Comparison of ENCODE assay signal across 8 mouse cellular contexts in genomic region chr15:5184668-5185330, GRCm38 (mm10). TPM values are rescaled to one million over a fixed set of nuclear protein-coding genes. Genes with fewer than 3 reads are reported as not detected.
DNase-seq lines count a peak whose midpoint lies in the region; ATAC-seq and TF ChIP-seq lines count a peak whose summit lies in the region.

No protein-coding gene starts in this region.

- peak; percentile 65; the same call in 1 of the 2 replicates for ATAC-seq in forebrain, embryonic 15.5 days (replicated peaks)
- peak; percentile 60 for ATAC-seq in neural tube, embryonic 13.5 days (ENCODE audit: low read depth)

- TF ChIP-seq POLR2A in lung, adult 2 months (IDR thresholded peaks at IDR 0.05; ENCODE audit: borderline replicate concordance, extremely low read depth, low read depth, low read length): no peak

- peak overlapping the region; percentile 89 for H3K27ac ChIP-seq in forebrain, embryonic 15.5 days (replicated peaks)
- peak overlapping the region; percentile 90 for H3K27ac ChIP-seq in neural tube, embryonic 13.5 days (replicated peaks)

- no peak for TF ChIP-seq CTCF in lung, adult 2 months (IDR thresholded peaks at IDR 0.05; ENCODE audit: insufficient read depth, low read length)

- peaks cover 12% of the 10 kb centered on the region for H3K4me1 ChIP-seq in lung, adult 2 months (ENCODE audit: control insufficient read depth, insufficient read depth, low read length)
- H3K4me1 ChIP-seq in forebrain, embryonic 15.5 days: peaks cover 17% of the 10 kb centered on the region
- peaks cover 31% of the 10 kb centered on the region for H3K4me1 ChIP-seq in neural tube, embryonic 13.5 days (replicated peaks)

- no peaks in the 10 kb centered on the region for H3K9me3 ChIP-seq in forebrain, embryonic 15.5 days
- no peaks in the 10 kb centered on the region for H3K9me3 ChIP-seq in neural tube, embryonic 13.5 days

- H3K27me3 ChIP-seq in forebrain, embryonic 15.5 days: no peaks in the 10 kb centered on the region
- H3K27me3 ChIP-seq in neural tube, embryonic 13.5 days: no peaks in the 10 kb centered on the region

- no peaks in the 10 kb centered on the region for H3K36me3 ChIP-seq in forebrain, embryonic 15.5 days
- peaks cover 5% of the 10 kb centered on the region for H3K36me3 ChIP-seq in neural tube, embryonic 13.5 days

- peak overlapping the region; percentile 92 for H3K4me3 ChIP-seq in lung, adult 2 months (replicated peaks; ENCODE audit: extremely low read depth, low read depth, low read length)
- H3K4me3 ChIP-seq in forebrain, embryonic 15.5 days: peak overlapping the region; percentile 86
- H3K4me3 ChIP-seq in neural tube, embryonic 13.5 days: peak overlapping the region; percentile 90

- H3K4me2 ChIP-seq in forebrain, embryonic 15.5 days (replicated peaks): peak overlapping the region; percentile 56
- peak overlapping the region; percentile 83 for H3K4me2 ChIP-seq in neural tube, embryonic 13.5 days

- no peak for DNase-seq in lung, adult 2 months
- no peak for DNase-seq in lung, postnatal 14 days
- DNase-seq in NIH3T3 (ENCODE audit: low read depth): peak; percentile 15
- peak; percentile 8 to 11 for DNase-seq in kidney, postnatal 4 days
- no peak for DNase-seq in right cerebral cortex, postnatal 36 days (ENCODE audit: low spot score in 2 of 2)
- no peak for DNase-seq in gastrocnemius, adult 18-20 months (ENCODE audit: low spot score)

- H3K9ac ChIP-seq in forebrain, embryonic 15.5 days (replicated peaks): peak overlapping the region; percentile 78
- peak overlapping the region; percentile 87 for H3K9ac ChIP-seq in neural tube, embryonic 13.5 days

- WGBS in lung, adult 2 months: 40% methylated on average over 11 of the region's 11 CpGs
- WGBS in forebrain, embryonic 15.5 days: 41% methylated on average over 11 of the region's 11 CpGs
- WGBS in neural tube, embryonic 13.5 days: 39% methylated on average over 11 of the region's 11 CpGs

RNA-seq across cellular contexts. Expression of gene Ttc33, which starts 0.5 kb away (rescaled TPM):
- polyA plus RNA-seq in lung, adult 2 months (2012; rRNA removed): 3.6 and 8.0 TPM in 2 replicates
- 61.4 and 65.4 TPM in 2 replicates for polyA plus RNA-seq in forebrain, embryonic 15.5 days (2015; fragmentation: Nextera tagmentation; extraction: Ambion mirVana)
- polyA plus RNA-seq in neural tube, embryonic 13.5 days (2015; fragmentation: Nextera tagmentation; extraction: Ambion mirVana): 55.0 and 58.3 TPM in 2 replicates
- 10 to 100 TPM; 69.0 to 74.1 TPM for total RNA-seq in gastrocnemius, adult 18-20 months (2021)

RNA-seq across cellular contexts. Expression of gene Prkaa1, which starts 41.1 kb away (rescaled TPM):
- polyA plus RNA-seq in lung, adult 2 months (2012; rRNA removed): 4.3 and 7.6 TPM in 2 replicates
- 12.6 and 14.0 TPM in 2 replicates for polyA plus RNA-seq in forebrain, embryonic 15.5 days (2015; fragmentation: Nextera tagmentation; extraction: Ambion mirVana)
- polyA plus RNA-seq in neural tube, embryonic 13.5 days (2015; fragmentation: Nextera tagmentation; extraction: Ambion mirVana): 16.1 and 18.6 TPM in 2 replicates
- 10 to 100 TPM; 10.2 to 10.8 TPM for total RNA-seq in gastrocnemius, adult 18-20 months (2021)

RNA-seq across cellular contexts. Expression of gene Ptger4, which starts 59.2 kb away (rescaled TPM):
- 6.9 and 7.6 TPM in 2 replicates for polyA plus RNA-seq in lung, adult 2 months (2012; rRNA removed)
- 0.42 and 0.50 TPM in 2 replicates for polyA plus RNA-seq in forebrain, embryonic 15.5 days (2015; fragmentation: Nextera tagmentation; extraction: Ambion mirVana)
- polyA plus RNA-seq in neural tube, embryonic 13.5 days (2015; fragmentation: Nextera tagmentation; extraction: Ambion mirVana): 4.2 and 4.4 TPM in 2 replicates
- under 1 TPM; 0.46 to 0.66 TPM for total RNA-seq in gastrocnemius, adult 18-20 months (2021)

Comparison
In these comparisons a context has a peak if more than half of its experiments do, and no peak if none do; other contexts are left out.
1. DNase-seq: peak in NIH3T3 (single experiment) and kidney, postnatal 4 days (2 of 2); none in lung, adult 2 months (single experiment), lung, postnatal 14 days (single experiment), right cerebral cortex, postnatal 36 days (0 of 2) and gastrocnemius, adult 18-20 months (single experiment).
2. Peak in every context shown above with its lines, with median percentiles within 50 percentile points of each other: H3K4me3 ChIP-seq.